Mouse (Mus musculus): ENCODE results near the gene Krt83.
"Not testable (repeated sequence)": the region's sequence is repeated elsewhere in the genome, so short reads cannot be mapped to it uniquely, and the experiment has no call there.

Gene Krt83

DNA sequence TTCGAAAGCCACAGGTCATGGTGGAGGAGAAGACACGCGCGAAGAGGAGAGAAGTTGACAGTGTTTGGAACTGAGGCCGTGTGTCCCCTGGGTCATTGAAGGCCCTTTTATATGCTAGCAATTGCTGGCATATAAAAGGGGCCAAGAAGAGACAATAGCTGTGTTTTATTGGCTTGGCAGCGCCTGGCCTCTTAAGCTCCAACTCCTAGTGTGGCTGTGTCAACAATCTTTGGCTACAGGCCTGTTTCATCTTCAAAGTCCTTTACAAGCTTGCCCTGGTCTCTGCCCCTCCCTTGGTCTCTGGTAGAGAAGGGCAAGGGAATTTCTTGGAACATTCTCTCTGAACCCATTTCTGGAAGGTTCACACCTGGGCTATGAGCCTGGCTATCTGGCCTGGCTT, at the start of gene Krt83:
Gene Krt83, minus strand, starts transcription at position 82 of the 400 bp plus-strand sequence.
- no peak for DNase-seq (ENCODE audit: low read depth, low spot score)

DNA sequence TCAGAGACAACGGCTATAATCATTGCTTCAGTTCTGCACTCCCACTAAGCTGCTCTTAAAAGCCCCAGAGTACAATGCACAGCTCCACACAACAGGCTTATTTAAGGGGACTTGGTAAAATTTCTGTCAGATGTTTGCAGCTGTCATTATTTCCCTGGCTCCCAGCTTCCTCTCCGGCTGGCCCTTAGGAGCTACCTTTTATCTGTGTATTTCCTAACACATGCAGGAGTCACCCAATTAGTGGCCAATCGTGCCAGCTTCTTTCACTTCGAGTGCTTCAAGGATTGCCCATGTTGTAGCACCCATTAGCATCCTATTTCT, 47.2 kb upstream of the Krt83 start:
- DNase-seq (ENCODE audit: low read depth, low spot score) = no peak

GRCm38 (mm10) chr15:101537864-101538579, 46.7 kb upstream of the Krt83 start:
- DNase-seq (ENCODE audit: low read depth, low spot score) = peak; percentile 27

GRCm38 (mm10) chr15:101536054-101536850, 44.9 kb upstream of the Krt83 start:
- no peak for DNase-seq (ENCODE audit: low read depth, low spot score)

- DNase-seq (ENCODE audit: low read depth, low spot score) = no peak
Measured at GRCm38 (mm10) chr15:101532720-101533119, 41.4 kb upstream of the Krt83 start, which contains the start of gene Krt84. Gene Krt84 (minus strand): TSS chr15:101532820.

GRCm38 (mm10) chr15:101522556-101523232, 31.4 kb upstream of the Krt83 start:
- no peak for DNase-seq (ENCODE audit: low read depth, low spot score)

DNA sequence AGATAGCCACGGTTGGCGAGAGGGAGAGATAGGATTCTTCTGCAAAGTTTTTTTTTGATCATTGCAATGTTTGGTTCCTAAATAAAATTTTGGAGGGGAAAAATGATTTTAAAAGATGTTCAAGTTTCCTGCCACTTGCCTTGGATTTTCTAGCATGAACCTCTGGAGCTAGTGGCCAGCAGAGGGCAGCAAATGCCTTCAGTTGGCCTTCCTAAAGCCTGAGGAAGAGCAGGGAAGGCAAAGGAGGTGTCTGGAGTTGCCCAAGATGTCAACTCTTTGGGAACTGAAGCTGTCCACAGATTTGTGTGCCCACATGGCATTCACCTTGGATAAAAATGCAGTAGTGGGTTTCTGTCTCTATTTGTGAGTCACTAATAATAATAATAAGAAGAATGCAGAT, 28.5 kb upstream of the Krt83 start:
- DNase-seq (ENCODE audit: low read depth, low spot score) = peak; percentile 82

GRCm38 (mm10) chr15:101517161-101517560, 25.8 kb upstream of the Krt83 start, which contains the start of gene Gm49425:
Gene Gm49425 (minus strand): TSS chr15:101517261.
- not testable (repeated sequence) for DNase-seq (ENCODE audit: low read depth, low spot score)

- no peak for DNase-seq (ENCODE audit: low read depth, low spot score)
Measured at GRCm38 (mm10) chr15:101508247-101508646, 16.9 kb upstream of the Krt83 start.

GRCm38 (mm10) chr15:101506896-101507758, 15.8 kb upstream of the Krt83 start:
- DNase-seq (ENCODE audit: low read depth, low spot score) = no peak

GRCm38 (mm10) chr15:101497181-101497580, 5.9 kb upstream of the Krt83 start:
- DNase-seq (ENCODE audit: low read depth, low spot score) = peak; percentile 43

GRCm38 (mm10) chr15:101495266-101495665, 4.0 kb upstream of the Krt83 start:
- no peak for DNase-seq (ENCODE audit: low read depth, low spot score)

DNA sequence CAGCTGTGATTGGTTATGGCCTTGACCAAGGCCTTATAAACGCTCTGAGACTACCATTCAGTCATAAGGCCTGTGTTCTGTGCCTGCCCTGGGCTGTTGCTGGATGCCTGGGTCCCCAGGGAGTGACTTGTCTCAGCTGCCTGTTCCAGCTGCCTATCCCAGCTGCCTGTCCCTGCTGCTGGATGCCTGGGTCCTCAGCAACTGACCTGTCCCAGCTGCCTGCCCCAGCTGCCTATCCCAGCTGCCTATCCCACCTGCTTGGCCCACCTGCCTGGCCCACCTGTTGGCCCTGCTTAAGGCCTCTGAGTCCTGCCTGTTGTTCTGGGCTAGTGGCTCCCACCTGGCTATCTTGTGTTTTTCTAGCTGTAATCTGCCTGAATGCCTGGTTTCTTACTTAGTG, 2.9 kb upstream of the Krt83 start:
- peak; percentile 25 for DNase-seq (ENCODE audit: low read depth, low spot score)

DNA sequence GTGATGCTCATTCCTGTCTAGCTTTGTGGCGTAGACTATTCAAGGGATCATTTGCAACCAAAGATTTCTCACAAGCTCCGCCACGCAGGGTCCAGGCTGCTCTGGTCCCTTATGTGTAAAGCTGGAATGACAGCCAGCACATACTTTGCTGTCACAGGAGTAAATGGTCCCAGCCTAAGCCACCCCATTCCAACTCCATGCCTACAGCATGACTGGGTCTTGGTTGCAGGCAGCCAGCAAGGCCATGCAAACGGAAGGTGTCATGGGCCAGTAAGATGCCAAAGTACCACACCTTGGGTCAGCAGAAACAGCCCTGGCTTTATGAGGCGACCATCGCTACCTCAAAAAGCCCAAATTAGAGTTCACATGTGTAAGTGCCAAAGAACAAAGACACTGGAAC, 2.4 kb upstream of the Krt83 start:
- no peak for DNase-seq (ENCODE audit: low read depth, low spot score)

DNA sequence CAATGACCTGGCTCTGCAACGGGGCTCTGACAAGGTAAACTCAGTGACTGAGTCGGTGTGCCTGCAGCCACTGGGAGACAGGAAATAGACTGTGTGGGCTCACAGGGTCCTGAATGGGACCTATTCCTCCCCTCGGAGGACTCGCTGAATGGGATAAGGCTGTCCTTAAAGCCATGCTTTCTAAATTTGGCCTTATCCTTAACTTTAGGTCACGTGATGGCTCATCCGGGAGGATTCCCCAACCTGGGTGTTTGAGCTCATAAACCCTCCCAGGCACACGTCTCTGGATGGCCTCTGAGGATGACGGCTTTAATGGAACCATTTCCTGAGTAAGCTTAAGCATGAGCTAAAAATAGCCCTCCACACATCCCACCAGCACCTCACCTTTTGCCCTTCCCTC, 1.4 kb upstream of the Krt83 start:
- DNase-seq (ENCODE audit: low read depth, low spot score) = no peak

GRCm38 (mm10) chr15:101485911-101486635, 5.2 kb downstream of the Krt83 start:
- DNase-seq (ENCODE audit: low read depth, low spot score) = no peak

DNA sequence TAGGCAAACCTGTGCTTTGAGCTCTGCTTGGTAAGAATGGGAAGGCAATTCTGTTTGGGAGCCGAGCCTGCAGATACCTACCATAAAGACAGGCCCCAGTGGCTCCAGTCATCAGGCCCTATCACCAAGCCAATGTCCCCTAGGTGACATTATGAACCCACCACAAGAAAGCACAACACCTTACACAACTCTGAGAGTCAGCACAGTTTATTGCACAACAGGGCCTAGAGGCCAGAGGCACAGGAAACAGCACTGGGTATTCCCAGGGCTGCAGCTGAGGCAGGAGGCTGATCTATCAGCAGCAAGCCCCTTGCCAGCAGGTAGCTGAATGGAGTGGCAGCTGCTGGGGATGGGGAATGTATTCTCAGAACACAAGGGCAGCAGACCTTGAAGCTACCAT, 6.4 kb downstream of the Krt83 start:
- no peak for DNase-seq (ENCODE audit: low read depth, low spot score)

GRCm38 (mm10) chr15:101483646-101484045, 7.7 kb downstream of the Krt83 start:
- DNase-seq (ENCODE audit: low read depth, low spot score) = no peak

- DNase-seq (ENCODE audit: low read depth, low spot score) = no peak
Measured at GRCm38 (mm10) chr15:101482056-101482455, 9.3 kb downstream of the Krt83 start.

DNA sequence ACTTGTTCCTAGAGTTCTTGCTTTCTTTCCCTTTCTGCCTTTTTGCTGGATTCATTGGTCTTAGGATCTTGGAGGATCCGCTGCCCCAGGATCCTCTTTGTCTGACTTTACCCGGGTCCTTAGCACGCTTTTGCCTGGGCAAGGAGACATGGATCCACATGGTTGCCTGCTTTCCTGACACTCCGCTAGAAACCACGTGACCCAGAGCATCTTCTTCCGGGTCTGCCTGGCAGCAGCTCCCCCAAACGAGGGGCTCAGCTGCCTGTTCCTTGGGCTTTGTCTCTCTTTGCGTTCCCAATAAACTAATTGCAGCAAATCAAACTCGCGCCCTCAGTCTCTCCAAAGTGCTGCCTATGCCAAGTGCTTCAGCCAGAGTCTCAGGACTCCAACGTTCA, 11.6 kb downstream of the Krt83 start:
- DNase-seq (ENCODE audit: low read depth, low spot score) = no peak
